Mouse (Mus musculus) B cell, adult (primary cell): ENCODE measurements around the gene Nkx6-1. TPM values are rescaled to one million over a fixed set of nuclear protein-coding genes. Genes with fewer than 3 reads are reported as not detected.

ENCODE experiments used
- total RNA-seq: library from RNA; stranded (reverse); gene quantifications from 4 replicates; pipeline ENCODE4 v1.2.4, GENCODE M21; 2023; ENCODE audit not compliant: inconsistent age

Nkx6-1 gene
- not detected in 4 replicates for total RNA-seq

DNA sequence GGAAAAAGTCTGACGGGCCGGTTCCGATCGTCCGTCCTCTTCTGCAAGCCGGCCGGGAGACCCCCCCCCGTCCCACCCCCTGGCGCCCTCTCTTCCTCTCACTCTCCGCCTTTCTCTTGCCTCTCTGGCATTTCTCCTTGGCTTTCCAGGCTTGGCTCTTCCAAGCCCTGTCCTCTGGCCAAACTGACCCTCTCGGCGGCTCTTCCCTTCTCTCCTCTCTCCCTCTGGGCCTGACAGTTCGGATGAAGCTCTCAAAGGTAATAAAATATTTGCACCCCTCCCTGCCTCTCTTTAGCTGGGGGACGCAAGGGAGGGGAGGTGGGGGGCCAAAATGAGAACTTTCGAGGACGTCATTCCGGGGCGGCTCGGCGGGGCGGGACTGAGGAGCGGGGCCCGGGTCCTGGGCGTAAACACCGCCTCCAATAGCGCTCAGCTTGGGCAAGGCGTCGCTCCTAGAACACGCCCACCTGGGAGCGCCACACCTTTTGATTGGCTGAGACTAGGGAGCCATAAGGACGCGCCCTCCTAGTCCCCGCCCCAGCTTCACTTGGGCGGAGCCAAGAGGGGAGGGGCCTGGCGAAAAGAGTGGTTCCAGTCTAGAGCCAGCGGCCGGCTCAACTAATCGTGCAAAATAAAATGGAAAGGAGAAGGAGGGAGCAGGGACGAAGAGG is at the start of gene Nkx6-1:
Gene Nkx6-1 (minus strand): TSS at position 52 of the 671 bp plus-strand sequence.

Other genes starting within 250 kb of the Nkx6-1 start
- 0.32 to 1.0 TPM (median 0.51 TPM) in 4 replicates for gene Cds1, start 100.1 kb upstream of the Nkx6-1 start, total RNA-seq